Mouse (Mus musculus) E14TG2a.4 (cell line): ENCODE measurements at regions not wholly inside any gene's neighbourhood (a gene's known extent, or its start where the extent isn't known, plus 50 kb on each side); places are given as distances from the start of the nearest gene placed in this dataset.

Experiments used
- H3K27me3 ChIP-seq: 2 replicates; pipeline ENCODE4 v1.6.1; 2014; ENCODE audit warnings: low read length, control low read depth; ENCODE audit not compliant: insufficient read depth
- H3K36me3 ChIP-seq: 2 replicates; pipeline ENCODE4 v1.6.1; 2014; ENCODE audit warnings: low read length, control low read depth; ENCODE audit not compliant: insufficient read depth
- H3K4me1 ChIP-seq: replicated peaks from 2 replicates; pipeline ENCODE4 v1.6.1; 2014; ENCODE audit warnings: low read depth, low read length, control low read depth
- H3K4me3 ChIP-seq: replicated peaks from 2 replicates; pipeline ENCODE4 v1.5.1; 2014; ENCODE audit warnings: mild to moderate bottlenecking, low read length
- H3K9me3 ChIP-seq: 2 replicates; pipeline ENCODE4 v1.6.1; 2014; ENCODE audit warnings: low read length, control low read depth
- CTCF ChIP-seq: conservative IDR thresholded peaks from 2 replicates; pipeline ENCODE4 v1.5.1; 2014; ENCODE audit warnings: low read length
- NANOG ChIP-seq: IDR thresholded peaks from 2 replicates; pipeline ENCODE4 v1.6.1; 2014; ENCODE audit warnings: borderline replicate concordance, low read length, mixed read lengths
- POU5F1 ChIP-seq: IDR thresholded peaks from 2 replicates; pipeline ENCODE4 v1.6.1; 2014; ENCODE audit warnings: low read length, borderline replicate concordance

DNA sequence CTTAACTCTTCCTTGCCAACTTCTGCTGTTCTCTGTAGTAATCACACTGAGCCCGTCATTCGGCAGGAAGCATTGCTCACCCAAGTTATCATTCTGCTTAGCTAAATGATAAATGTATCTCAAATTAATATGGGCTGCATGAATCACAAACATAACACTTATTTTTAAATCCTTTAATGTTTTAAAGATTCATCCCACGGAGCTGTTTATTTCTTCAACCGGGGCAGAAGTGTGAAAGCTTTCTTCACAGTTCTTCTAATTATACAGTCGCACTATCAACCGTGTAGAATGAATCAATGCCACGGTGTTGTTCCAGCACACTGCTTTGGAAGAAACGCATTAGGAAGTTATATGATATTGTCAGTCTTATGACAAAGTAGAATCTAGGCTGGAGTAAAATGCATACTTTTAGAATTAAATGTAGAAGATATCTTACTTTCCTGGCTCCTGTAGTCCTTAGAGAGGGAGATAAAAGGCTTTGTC, 121.3 kb upstream of the Syt1 start:
- TF ChIP-seq POU5F1 (no peak), NANOG (no peak), CTCF (no peak)
- Histone ChIP-seq H3K9me3 (no peaks in the 10 kb centered on the region), H3K4me3 (no peak overlapping the region), H3K36me3 (no peaks in the 10 kb centered on the region), H3K4me1 (no peaks in the 10 kb centered on the region), H3K27me3 (no peaks in the 10 kb centered on the region)

DNA sequence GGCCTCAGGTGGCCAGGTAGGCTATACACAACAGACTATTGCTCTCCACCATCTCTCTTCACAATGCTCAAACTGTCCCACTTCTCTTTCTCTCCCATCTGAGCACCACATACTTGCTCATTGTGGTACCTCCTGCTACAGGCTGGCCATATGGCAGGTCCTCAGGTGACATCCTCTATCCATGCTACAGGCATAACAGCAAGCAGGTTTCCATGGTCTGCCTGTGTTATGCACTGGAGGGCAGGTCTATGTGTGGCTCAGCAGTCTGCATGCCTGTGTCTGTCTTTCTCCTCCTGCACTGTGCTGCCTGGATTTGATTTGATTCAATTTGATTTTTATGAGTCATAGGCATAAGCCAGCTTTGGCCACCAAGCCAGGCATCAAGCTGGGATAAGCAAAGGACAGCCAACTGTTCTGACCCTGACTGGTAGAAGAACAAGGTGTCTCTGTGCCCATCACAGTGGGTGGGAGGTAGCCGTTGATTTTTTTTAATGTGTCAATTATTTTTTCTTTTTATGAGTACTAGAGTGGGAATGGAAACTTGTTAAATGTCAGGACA, 118.8 kb upstream of the Syt1 start:
- no peaks in the 10 kb centered on the region for H3K36me3 ChIP-seq
- H3K9me3 ChIP-seq, result no peaks in the 10 kb centered on the region
- H3K4me3 ChIP-seq, result no peak overlapping the region
- TF ChIP-seq CTCF (no peak), NANOG (no peak), POU5F1 (no peak)
- no peaks in the 10 kb centered on the region for H3K4me1 ChIP-seq
- H3K27me3 ChIP-seq, result no peaks in the 10 kb centered on the region

DNA sequence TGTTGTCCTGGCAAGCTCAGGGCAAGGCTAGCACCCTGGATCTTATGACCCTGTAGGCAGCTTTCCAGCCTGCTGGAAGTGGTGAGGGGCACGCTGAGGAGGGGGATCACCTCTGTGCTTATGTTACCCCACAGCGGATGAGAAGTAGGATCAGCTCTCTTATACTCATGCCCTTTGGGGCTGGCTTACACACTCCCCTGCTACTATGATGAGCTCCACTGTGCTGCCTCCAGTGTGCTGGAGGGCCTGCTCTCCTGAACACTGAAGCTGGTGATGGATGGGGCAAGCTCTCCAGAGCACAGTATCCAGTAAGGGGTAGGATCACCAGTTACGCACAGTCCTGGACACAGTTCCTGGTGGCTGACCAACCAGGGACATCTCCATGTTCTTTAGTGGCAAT, 118.3 kb upstream of the Syt1 start:
- TF ChIP-seq POU5F1, result no peak
- no peak for TF ChIP-seq CTCF
- no peak for TF ChIP-seq NANOG
- H3K27me3 ChIP-seq, result no peaks in the 10 kb centered on the region
- H3K36me3 ChIP-seq, result no peaks in the 10 kb centered on the region
- H3K4me1 ChIP-seq, result no peaks in the 10 kb centered on the region
- no peak overlapping the region for H3K4me3 ChIP-seq
- H3K9me3 ChIP-seq, result no peaks in the 10 kb centered on the region

DNA sequence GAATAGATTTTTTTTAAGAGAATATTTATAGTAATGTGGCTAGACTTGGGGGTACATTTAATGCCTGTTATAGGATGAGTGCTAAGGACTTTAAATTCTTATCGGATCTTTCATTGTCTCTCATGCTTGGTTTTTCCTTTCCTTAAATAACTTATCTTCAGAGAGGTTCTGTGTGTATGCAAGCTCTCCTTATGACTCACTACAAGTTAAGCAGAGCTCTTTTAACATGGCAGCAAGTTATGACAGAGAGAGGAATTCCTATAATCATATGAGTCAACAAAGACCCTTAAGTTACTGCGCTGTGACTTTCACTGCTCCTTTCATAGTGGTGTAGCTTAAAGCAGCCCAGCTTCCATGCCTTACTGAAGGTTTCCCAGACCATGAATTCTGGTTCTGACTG, 115.9 kb upstream of the Syt1 start:
- no peaks in the 10 kb centered on the region for H3K36me3 ChIP-seq
- TF ChIP-seq CTCF (no peak), NANOG (no peak), POU5F1 (no peak)
- no peaks in the 10 kb centered on the region for H3K27me3 ChIP-seq
- H3K4me3 ChIP-seq, result no peak overlapping the region
- H3K4me1 ChIP-seq, result no peaks in the 10 kb centered on the region
- H3K9me3 ChIP-seq, result no peaks in the 10 kb centered on the region

DNA sequence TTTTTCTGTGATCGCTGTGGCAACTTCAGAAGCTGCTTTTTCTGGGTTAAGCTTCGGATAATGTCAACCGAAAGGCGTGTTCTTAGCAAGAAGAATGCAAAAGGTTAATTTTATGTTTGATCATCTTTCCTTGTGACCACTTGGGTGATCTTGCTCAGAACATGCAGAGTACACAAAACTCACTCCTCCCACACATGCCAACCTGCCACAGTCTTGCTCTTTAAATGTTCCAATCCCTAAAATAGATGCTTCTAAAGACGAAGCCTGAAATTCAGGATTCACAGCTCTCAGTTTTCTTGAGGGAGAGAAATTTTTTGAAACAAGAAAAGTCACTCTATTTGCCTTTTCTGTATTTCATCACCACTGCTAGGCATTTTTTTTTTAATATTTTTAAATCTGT, 106.4 kb upstream of the Syt1 start:
- H3K4me3 ChIP-seq, result no peak overlapping the region
- H3K27me3 ChIP-seq, result no peaks in the 10 kb centered on the region
- no peaks in the 10 kb centered on the region for H3K4me1 ChIP-seq
- H3K9me3 ChIP-seq, result no peaks in the 10 kb centered on the region
- TF ChIP-seq NANOG (no peak), CTCF (no peak), POU5F1 (no peak)
- no peaks in the 10 kb centered on the region for H3K36me3 ChIP-seq

DNA sequence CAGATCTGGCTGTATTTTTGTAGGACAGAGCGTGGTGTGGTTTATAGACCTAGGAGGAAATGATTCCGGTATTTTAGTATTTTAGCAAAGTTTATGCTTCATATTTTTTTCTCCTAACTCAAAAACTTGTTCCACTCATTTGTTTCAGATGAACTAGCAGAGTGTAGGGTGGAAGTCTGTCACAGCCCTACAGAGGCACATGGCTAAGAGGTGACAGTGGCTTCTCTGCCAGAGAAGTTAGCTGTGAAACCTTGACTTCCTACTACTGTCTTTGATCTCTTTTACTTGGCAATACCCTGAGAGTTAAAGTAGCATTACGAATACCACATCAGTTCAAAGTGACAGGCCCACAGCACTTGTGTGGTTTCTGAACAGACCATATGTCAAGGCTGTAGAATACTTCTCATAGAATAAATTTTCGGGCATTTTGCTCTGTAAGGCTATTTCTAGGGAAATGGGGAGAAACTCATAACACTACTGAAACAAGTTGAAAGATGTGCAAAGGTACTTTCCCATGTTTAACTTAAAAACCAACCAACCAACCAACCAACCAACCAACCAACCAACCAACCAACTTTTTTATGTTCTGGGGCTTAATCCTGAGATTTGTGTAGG, 104.3 kb upstream of the Syt1 start:
- TF ChIP-seq NANOG (no peak), POU5F1 (no peak), CTCF (no peak)
- no peaks in the 10 kb centered on the region for H3K9me3 ChIP-seq
- no peaks in the 10 kb centered on the region for H3K4me1 ChIP-seq
- H3K36me3 ChIP-seq, result no peaks in the 10 kb centered on the region
- no peak overlapping the region for H3K4me3 ChIP-seq
- no peaks in the 10 kb centered on the region for H3K27me3 ChIP-seq

DNA sequence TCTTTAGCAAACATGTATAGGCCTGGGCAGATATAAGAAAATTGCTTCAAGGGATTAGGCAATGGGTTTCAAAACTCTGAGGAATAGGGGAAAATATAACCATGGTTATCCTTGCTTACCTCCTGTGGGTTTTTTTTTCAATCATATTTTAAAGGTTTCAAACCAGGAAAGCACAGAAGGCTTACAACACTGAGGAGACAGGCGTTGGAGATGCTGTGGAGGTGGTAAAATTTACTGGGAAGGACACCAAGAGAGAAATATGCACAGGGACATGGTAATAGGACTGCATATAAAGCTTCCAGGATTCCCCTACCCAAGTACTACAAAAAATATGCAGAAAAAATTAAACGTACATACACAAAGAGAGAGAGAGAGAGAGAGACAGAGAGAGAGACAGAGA, 95.0 kb upstream of the Syt1 start:
- Histone ChIP-seq H3K4me1 (no peaks in the 10 kb centered on the region), H3K4me3 (no peak overlapping the region), H3K9me3 (no peaks in the 10 kb centered on the region), H3K36me3 (no peaks in the 10 kb centered on the region), H3K27me3 (no peaks in the 10 kb centered on the region)
- no peak for TF ChIP-seq CTCF

DNA sequence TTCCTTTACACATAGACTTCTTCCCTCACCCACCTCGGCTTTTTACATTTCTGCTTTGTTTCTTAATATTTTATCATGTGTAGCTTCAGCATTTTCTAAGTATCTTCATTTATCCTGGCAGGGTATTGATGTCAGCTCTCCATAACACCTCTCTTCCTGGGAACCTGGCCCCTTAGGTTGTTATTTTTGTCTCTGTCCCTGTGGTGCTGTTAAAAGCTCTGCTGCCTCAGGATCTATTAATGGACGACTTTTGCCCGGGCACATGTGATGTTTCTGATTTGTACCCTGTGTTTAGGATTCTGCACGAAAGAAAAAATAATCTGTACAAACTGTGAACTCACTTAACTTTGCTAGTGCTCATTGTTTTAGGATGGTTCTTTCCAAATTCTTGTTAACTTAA, 81.4 kb upstream of the Syt1 start:
- TF ChIP-seq NANOG (no peak), POU5F1 (no peak), CTCF (no peak)
- no peaks in the 10 kb centered on the region for H3K36me3 ChIP-seq
- H3K9me3 ChIP-seq, result no peaks in the 10 kb centered on the region

DNA sequence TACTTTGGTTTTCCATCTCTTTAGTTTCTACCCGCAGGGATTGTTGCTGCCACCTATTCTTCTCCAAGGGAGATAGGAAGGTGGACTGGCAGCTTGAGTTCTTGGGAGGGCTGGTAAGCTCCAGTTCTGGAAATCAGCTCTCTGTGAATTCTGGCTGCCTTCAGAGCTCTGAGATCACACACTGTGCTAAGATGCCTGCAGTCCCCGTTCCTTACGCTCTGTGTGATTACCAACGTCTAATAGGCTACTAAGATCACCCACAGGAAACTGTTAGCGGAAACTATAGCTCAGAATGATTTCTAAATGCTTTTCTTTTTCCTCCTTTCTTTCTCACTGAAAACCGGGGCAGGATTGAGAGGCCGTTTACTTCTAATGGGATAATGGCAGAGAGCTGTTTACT, 69.0 kb upstream of the Syt1 start:
- Histone ChIP-seq H3K4me3 (no peak overlapping the region), H3K9me3 (peaks cover 10% of the 10 kb centered on the region), H3K36me3 (no peaks in the 10 kb centered on the region), H3K27me3 (no peaks in the 10 kb centered on the region), H3K4me1 (no peaks in the 10 kb centered on the region)
- TF ChIP-seq NANOG (no peak), POU5F1 (no peak), CTCF (no peak)

More for the DNA sequence above, 81.4 kb upstream of the Syt1 start:
- Histone ChIP-seq H3K4me1 (no peaks in the 10 kb centered on the region), H3K4me3 (no peak overlapping the region), H3K27me3 (no peaks in the 10 kb centered on the region)
